Mouse (Mus musculus): Measurements from ENCODE around the gene Sgk1. TPM values are rescaled to one million over a fixed set of nuclear protein-coding genes. Genes with fewer than 3 reads are reported as not detected.

Gene Sgk1
- polyA plus RNA-seq, 1 experiment from 2014 or later = 24.5 TPM

DNA sequence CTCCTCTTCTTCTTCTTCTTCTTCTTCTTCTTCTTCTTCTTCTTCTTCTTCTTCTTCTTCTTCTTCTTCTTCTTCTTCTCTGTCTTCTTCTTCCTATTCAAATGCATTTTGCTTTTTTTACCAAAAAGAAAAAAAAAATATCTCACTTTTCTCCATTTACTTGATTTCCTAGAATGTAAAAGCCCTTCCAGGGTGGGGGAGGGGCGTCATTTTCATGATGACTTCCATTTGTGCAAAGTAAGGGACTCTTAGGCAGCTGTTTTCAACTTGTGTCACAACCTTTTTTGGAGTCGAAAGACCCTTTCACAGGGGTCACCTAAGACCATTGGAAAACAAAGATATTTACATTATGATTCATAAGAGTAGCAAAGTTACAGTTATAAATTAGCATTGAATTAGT is 22.2 kb downstream of the Sgk1 start:
- ATAC-seq (replicated peaks; ENCODE audit: low FRiP score) = no peak
- no peak for DNase-seq (ENCODE audit: low spot score)
- 75% methylated on average over 2 of the region's 2 CpGs for WGBS
- H3K9me3 ChIP-seq (ENCODE audit: control insufficient read depth, low read length) = no peaks in the 10 kb centered on the region; the same call in 1 of the 2 replicates
- no peak overlapping the region for H3K9ac ChIP-seq (ENCODE audit: low read length)
- no peak overlapping the region for H3K4me3 ChIP-seq (ENCODE audit: low read depth, low read length)
- no peaks in the 10 kb centered on the region for H3K27me3 ChIP-seq (ENCODE audit: control insufficient read depth, insufficient read depth, low read length)
- no peak overlapping the region for H3K4me2 ChIP-seq (ENCODE audit: low read depth, low read length, severe bottlenecking)
- no peaks in the 10 kb centered on the region for H3K36me3 ChIP-seq (ENCODE audit: control insufficient read depth, insufficient read depth, low read length)
- no peak overlapping the region for H3K27ac ChIP-seq (ENCODE audit: low read depth, low read length)
- no peaks in the 10 kb centered on the region for H3K4me1 ChIP-seq (replicated peaks; ENCODE audit: control insufficient read depth, insufficient read depth, low read length)

DNA sequence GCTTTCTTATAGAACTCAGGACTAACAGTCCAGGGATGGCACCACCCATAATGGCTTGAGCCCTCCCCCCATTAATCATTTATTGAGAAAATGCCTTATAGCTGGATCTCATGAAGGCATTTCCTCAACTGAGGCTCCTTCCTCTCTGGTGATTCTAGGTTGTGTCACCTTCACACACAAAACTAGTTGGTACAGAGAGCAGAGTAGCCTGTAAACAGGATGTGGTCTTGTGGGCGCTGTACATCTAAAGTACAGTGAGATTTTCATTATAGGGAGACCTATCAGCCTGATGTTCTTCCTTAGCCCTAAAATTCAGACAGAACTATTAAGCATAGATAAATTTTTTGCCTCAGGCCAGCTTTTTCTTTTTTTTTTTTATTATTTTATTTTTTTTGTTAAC is 23.6 kb downstream of the Sgk1 start:
- Histone ChIP-seq H3K27ac (ENCODE audit: low read depth, low read length) (no peak overlapping the region), H3K27me3 (ENCODE audit: control insufficient read depth, insufficient read depth, low read length) (no peaks in the 10 kb centered on the region), H3K4me1 (replicated peaks; ENCODE audit: control insufficient read depth, insufficient read depth, low read length) (no peaks in the 10 kb centered on the region), H3K36me3 (ENCODE audit: control insufficient read depth, insufficient read depth, low read length) (no peaks in the 10 kb centered on the region), H3K9me3 (ENCODE audit: control insufficient read depth, low read length) (no peaks in the 10 kb centered on the region; the same call in 1 of the 2 replicates), H3K4me3 (ENCODE audit: low read depth, low read length) (no peak overlapping the region), H3K4me2 (ENCODE audit: low read depth, low read length, severe bottlenecking) (no peak overlapping the region), H3K9ac (ENCODE audit: low read length) (no peak overlapping the region)
- WGBS = 97% methylated on average over 1 of the region's 1 CpGs
- ATAC-seq (replicated peaks; ENCODE audit: low FRiP score) (no peak), DNase-seq (ENCODE audit: low spot score) (no peak)

DNA sequence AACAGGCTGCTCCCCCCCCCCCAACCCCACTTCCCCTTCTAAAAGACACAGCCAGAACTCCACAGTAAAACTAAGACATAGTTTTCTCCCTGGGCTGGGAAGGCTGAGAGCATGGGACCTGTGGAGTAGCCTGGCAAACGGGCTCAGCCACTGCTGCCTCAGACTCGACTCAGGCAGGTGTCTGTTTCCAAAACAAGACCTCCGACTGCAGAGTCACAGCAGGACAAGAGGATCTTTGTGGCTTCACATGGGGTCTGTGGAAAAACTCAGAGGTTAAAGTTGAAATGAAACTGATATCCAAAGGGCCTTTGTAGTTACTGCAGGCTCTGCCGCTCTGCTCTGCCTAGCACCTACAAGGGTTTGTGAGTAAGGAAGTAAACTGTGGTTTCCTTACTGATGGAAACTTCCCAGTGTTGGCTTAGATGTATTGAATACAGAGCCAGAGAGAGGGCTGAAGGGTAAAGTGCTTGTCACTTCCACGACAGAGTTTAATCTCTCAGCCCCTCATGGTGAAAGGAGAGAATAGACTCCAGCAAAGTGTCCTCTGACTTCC is 25.0 kb downstream of the Sgk1 start:
- no peak overlapping the region for H3K4me3 ChIP-seq (ENCODE audit: low read depth, low read length)
- H3K9me3 ChIP-seq (ENCODE audit: control insufficient read depth, low read length) = no peaks in the 10 kb centered on the region; the same call in 1 of the 2 replicates
- H3K4me2 ChIP-seq (ENCODE audit: low read depth, low read length, severe bottlenecking) = no peak overlapping the region
- 13% methylated on average over 5 of the region's 5 CpGs for WGBS
- H3K27ac ChIP-seq (ENCODE audit: low read depth, low read length) = no peak overlapping the region
- H3K36me3 ChIP-seq (ENCODE audit: control insufficient read depth, insufficient read depth, low read length) = no peaks in the 10 kb centered on the region
- no peaks in the 10 kb centered on the region for H3K4me1 ChIP-seq (replicated peaks; ENCODE audit: control insufficient read depth, insufficient read depth, low read length)
- H3K27me3 ChIP-seq (ENCODE audit: control insufficient read depth, insufficient read depth, low read length) = no peaks in the 10 kb centered on the region
- H3K9ac ChIP-seq (ENCODE audit: low read length) = no peak overlapping the region
- no peak for DNase-seq (ENCODE audit: low spot score)
- no peak for ATAC-seq (replicated peaks; ENCODE audit: low FRiP score)

DNA sequence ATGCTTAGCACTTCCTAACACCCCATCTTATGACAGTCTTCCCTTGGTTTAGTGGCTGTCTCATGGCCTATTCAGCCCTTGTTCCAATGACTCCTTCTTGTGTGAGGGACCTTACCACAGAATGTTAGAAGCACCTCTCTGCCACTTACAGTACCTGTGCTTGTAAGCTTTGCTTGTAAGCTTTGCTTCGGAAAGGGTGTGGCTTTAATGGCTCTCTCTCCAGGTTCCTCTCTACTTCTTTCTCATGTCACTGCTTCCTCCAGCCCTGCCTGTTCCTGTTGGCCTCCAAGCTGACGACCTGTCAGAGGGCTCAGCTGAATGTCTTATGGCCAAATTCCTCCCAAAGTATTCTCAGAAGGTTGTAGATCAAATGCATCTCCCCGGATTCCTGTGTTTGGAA is 25.8 kb downstream of the Sgk1 start:
- no peaks in the 10 kb centered on the region for H3K4me1 ChIP-seq (replicated peaks; ENCODE audit: control insufficient read depth, insufficient read depth, low read length)
- no peak overlapping the region for H3K4me2 ChIP-seq (ENCODE audit: low read depth, low read length, severe bottlenecking)
- no peak overlapping the region for H3K4me3 ChIP-seq (ENCODE audit: low read depth, low read length)
- no peaks in the 10 kb centered on the region for H3K27me3 ChIP-seq (ENCODE audit: control insufficient read depth, insufficient read depth, low read length)
- H3K9ac ChIP-seq (ENCODE audit: low read length) = no peak overlapping the region
- no peaks in the 10 kb centered on the region for H3K36me3 ChIP-seq (ENCODE audit: control insufficient read depth, insufficient read depth, low read length)
- 71% methylated on average over 3 of the region's 3 CpGs for WGBS
- ATAC-seq (replicated peaks; ENCODE audit: low FRiP score) = no peak
- no peak for DNase-seq (ENCODE audit: low spot score)
- no peaks in the 10 kb centered on the region; the same call in 1 of the 2 replicates for H3K9me3 ChIP-seq (ENCODE audit: control insufficient read depth, low read length)
- H3K27ac ChIP-seq (ENCODE audit: low read depth, low read length) = no peak overlapping the region

DNA sequence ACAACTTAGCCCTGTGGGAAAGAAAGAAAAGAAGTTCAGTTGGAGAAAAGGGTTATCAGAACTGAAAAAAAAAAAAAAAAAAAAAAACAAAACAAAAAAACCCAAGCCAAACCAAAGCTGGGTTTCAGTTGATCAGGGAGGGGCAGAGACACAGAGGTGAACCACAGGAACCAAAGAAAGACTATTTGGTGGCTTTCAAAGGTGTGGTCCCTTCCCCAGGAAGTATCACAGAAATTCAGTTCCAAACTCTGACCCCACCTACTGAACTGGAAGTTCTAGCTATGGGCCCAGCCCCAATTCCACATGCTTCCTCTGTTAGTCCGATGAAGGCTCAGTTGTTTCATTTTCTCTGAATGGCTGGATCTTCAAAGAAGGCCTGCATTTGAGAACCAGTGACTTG is 26.7 kb downstream of the Sgk1 start:
- Histone ChIP-seq H3K9ac (ENCODE audit: low read length) (no peak overlapping the region), H3K4me2 (ENCODE audit: low read depth, low read length, severe bottlenecking) (no peak overlapping the region), H3K36me3 (ENCODE audit: control insufficient read depth, insufficient read depth, low read length) (no peaks in the 10 kb centered on the region), H3K4me3 (ENCODE audit: low read depth, low read length) (no peak overlapping the region), H3K27me3 (ENCODE audit: control insufficient read depth, insufficient read depth, low read length) (no peaks in the 10 kb centered on the region), H3K4me1 (replicated peaks; ENCODE audit: control insufficient read depth, insufficient read depth, low read length) (no peaks in the 10 kb centered on the region), H3K9me3 (ENCODE audit: control insufficient read depth, low read length) (no peaks in the 10 kb centered on the region; the same call in 1 of the 2 replicates), H3K27ac (ENCODE audit: low read depth, low read length) (no peak overlapping the region)
- DNase-seq (ENCODE audit: low spot score) (no peak), ATAC-seq (replicated peaks; ENCODE audit: low FRiP score) (no peak)
- WGBS = 82% methylated on average over 1 of the region's 1 CpGs

DNA sequence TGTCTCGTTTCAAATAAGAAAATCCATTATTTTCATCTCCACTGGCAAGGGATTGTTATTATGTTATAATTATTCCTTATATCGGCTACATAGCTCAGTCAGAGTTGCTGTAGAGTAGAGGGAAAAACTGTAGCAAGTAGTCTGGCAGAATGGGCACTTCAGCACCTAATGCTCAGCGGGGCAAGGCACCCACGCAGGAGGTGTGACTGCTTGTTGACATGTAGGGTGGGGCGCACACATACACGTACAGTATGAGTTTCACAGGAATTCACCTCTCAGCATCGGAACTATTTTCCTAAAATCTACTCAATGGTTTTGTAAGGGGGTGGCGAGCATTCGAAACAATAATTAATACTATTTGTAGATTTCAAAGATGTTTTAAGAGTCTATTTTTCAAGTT is 28.4 kb downstream of the Sgk1 start:
- H3K4me1 ChIP-seq (replicated peaks; ENCODE audit: control insufficient read depth, insufficient read depth, low read length) = no peaks in the 10 kb centered on the region
- no peak overlapping the region for H3K9ac ChIP-seq (ENCODE audit: low read length)
- no peak overlapping the region for H3K4me3 ChIP-seq (ENCODE audit: low read depth, low read length)
- 93% methylated on average over 9 of the region's 9 CpGs for WGBS
- H3K27me3 ChIP-seq (ENCODE audit: control insufficient read depth, insufficient read depth, low read length) = no peaks in the 10 kb centered on the region
- H3K27ac ChIP-seq (ENCODE audit: low read depth, low read length) = no peak overlapping the region
- H3K9me3 ChIP-seq (ENCODE audit: control insufficient read depth, low read length) = no peaks in the 10 kb centered on the region; the same call in 1 of the 2 replicates
- H3K36me3 ChIP-seq (ENCODE audit: control insufficient read depth, insufficient read depth, low read length) = no peaks in the 10 kb centered on the region
- no peak for ATAC-seq (replicated peaks; ENCODE audit: low FRiP score)
- no peak overlapping the region for H3K4me2 ChIP-seq (ENCODE audit: low read depth, low read length, severe bottlenecking)
- no peak for DNase-seq (ENCODE audit: low spot score)

DNA sequence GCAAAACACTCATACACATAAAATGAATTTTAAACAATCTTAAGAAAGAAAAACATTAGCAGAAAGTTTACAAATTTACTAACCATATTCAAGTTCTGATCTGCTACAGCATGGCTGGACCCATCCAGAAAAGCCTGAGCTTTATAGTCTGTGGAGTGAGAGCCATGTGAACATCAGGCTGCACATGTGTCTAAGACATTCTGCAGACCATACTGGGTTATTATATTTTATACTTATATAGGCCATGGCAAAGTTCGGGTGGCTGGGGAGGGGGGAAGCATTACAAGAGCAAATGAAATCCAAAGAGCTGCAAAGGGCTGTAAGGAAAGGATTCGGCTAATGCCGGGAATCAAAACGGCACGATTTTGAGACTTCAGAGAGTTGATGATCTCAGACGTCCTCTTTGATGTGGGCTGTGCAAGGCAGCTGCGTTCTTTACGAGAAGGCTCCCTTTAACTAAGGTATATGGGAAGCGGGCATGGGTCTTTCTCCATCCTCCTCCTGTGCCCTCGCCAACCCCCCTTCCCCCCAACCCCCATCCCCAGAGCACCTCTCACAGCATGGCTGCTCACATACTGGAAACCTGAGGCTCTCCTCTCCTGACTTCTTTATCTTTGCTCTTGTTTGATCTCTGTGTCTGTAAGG is 29.4 kb downstream of the Sgk1 start:
- Histone ChIP-seq H3K4me3 (ENCODE audit: low read depth, low read length) (no peak overlapping the region), H3K9ac (ENCODE audit: low read length) (no peak overlapping the region), H3K9me3 (ENCODE audit: control insufficient read depth, low read length) (no peaks in the 10 kb centered on the region), H3K4me1 (replicated peaks; ENCODE audit: control insufficient read depth, insufficient read depth, low read length) (no peaks in the 10 kb centered on the region), H3K36me3 (ENCODE audit: control insufficient read depth, insufficient read depth, low read length) (no peaks in the 10 kb centered on the region), H3K4me2 (ENCODE audit: low read depth, low read length, severe bottlenecking) (no peak overlapping the region), H3K27me3 (ENCODE audit: control insufficient read depth, insufficient read depth, low read length) (no peaks in the 10 kb centered on the region), H3K27ac (ENCODE audit: low read depth, low read length) (no peak overlapping the region)
- 86% methylated on average over 10 of the region's 10 CpGs for WGBS
- no peak for DNase-seq (ENCODE audit: low spot score)
- no peak for ATAC-seq (replicated peaks; ENCODE audit: low FRiP score)

DNA sequence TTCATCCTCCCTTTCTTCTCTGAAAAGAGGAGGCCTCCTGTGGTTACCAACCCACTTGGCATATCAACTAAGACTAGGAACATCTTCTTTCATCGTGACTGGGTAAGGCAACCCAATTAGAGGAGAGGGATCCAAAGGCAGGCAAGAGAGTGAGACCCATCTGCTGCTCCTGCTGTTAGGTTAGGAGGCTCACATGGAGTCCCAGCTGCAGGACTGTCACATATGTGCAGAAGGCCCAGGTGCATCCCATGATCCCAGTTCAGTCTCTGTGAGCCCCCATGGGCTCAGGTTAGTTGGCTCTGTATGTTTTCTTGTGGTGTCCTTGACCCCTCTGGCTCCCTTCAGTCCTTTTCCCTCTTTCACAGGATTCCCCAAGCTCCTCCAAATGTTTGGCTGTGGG is 32.8 kb downstream of the Sgk1 start:
- ATAC-seq (replicated peaks; ENCODE audit: low FRiP score) = no peak
- H3K4me2 ChIP-seq (ENCODE audit: low read depth, low read length, severe bottlenecking) = no peak overlapping the region
- no peak overlapping the region for H3K27ac ChIP-seq (ENCODE audit: low read depth, low read length)
- H3K9ac ChIP-seq (ENCODE audit: low read length) = no peak overlapping the region
- no peaks in the 10 kb centered on the region for H3K4me1 ChIP-seq (replicated peaks; ENCODE audit: control insufficient read depth, insufficient read depth, low read length)
- no peaks in the 10 kb centered on the region for H3K36me3 ChIP-seq (ENCODE audit: control insufficient read depth, insufficient read depth, low read length)
- DNase-seq (ENCODE audit: low spot score) = no peak
- H3K27me3 ChIP-seq (ENCODE audit: control insufficient read depth, insufficient read depth, low read length) = no peaks in the 10 kb centered on the region
- no peak overlapping the region for H3K4me3 ChIP-seq (ENCODE audit: low read depth, low read length)
- H3K9me3 ChIP-seq (ENCODE audit: control insufficient read depth, low read length) = no peaks in the 10 kb centered on the region
- 31% methylated on average over 1 of the region's 1 CpGs for WGBS

Measured in forebrain, embryonic 11.5 days (tissue).